ENCODE assay signal across 11 mouse cellular contexts in the genomic region with DNA sequence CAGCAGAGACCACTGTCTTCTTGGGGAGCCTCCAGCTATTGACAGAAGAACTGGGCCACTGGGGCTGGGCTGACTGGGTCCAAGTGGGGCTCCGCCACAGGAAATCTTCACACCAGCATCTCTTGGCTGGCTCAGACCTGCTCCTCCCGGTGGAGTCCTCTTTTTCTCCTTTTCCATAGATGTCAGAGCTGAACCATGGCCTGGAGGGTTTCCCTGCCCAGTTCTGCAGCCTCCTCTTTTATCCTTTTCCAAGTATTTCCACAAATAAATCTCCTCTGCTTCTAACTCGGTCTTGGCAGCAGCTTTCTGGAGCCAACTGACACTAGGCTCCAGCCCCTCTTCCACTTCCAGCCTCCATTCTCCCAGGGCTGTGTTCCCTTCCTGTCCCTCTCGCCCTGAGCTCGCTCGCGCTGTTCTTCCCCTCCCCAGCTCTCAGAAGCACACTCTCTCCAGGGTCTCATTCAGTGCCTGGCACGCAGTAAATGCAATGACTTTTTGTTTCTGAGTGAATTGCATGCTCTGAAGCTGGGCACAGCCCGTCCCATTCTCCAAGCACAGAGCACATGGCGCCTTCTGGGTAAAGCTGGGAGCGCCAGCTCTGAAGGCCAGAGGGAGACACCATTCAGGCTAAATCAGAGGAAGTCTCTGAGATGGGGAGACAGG. TPM values are rescaled to one million over a fixed set of nuclear protein-coding genes. Genes with fewer than 3 reads are reported as not detected.
DNase-seq lines count a peak whose midpoint lies in the region.
"Had no signal": no experiment of that assay in that cellular context is flagged by ENCODE, and none has a peak within 500 bp of the region (broad histone marks: within the 10 kb centered on the region; RNA-seq: fewer than 3 reads in every experiment).

No protein-coding gene starts in this region.

- peak; percentile 39 to 52 for DNase-seq in frontal cortex, postnatal 36 days (ENCODE audit: low spot score in 2 of 2)
- DNase-seq in frontal cortex, postnatal 10 days (ENCODE audit: low spot score in 2 of 2), result no peak
- peak; percentile 75 for DNase-seq in right cerebral cortex, adult 18-20 months
- no peak for DNase-seq in right cerebral cortex, postnatal 4 days
- peak; percentile 47 to 48 for DNase-seq in left cerebral cortex, adult 18-20 months (ENCODE audit: low spot score in 2 of 2)
- DNase-seq in embryo, embryonic 11 days, result no peak
- no peak for DNase-seq in kidney, adult 11 months
- DNase-seq: cerebellum, adult 9-10 months; kidney, postnatal 10 days; thymus, postnatal 25 days had no signal

RNA-seq across cellular contexts. Expression of gene Pla2g3, which starts 4.0 kb away (rescaled TPM):
- total RNA-seq in left cerebral cortex, adult 18-20 months (2021), result 1 to 10 TPM; 2.7 to 3.4 TPM
- total RNA-seq: CH12.LX had no signal

RNA-seq across cellular contexts. Expression of gene Inpp5j, which starts 20.5 kb away (rescaled TPM):
- 10 to 100 TPM; 51.9 to 53.4 TPM for total RNA-seq in left cerebral cortex, adult 18-20 months (2021)
- total RNA-seq: CH12.LX had no signal

RNA-seq across cellular contexts. Expression of gene Selenom, which starts 30.4 kb away (rescaled TPM):
- 100 to 1,000 TPM; 137 to 148 TPM for total RNA-seq in left cerebral cortex, adult 18-20 months (2021)

RNA-seq across cellular contexts. Expression of gene Rnf185, which starts 31.9 kb away (rescaled TPM):
- 10 to 100 TPM; 30.1 to 33.1 TPM for total RNA-seq in left cerebral cortex, adult 18-20 months (2021)

RNA-seq across cellular contexts. Expression of gene Smtn, which starts 56.3 kb away (rescaled TPM):
- total RNA-seq in left cerebral cortex, adult 18-20 months (2021), result 1 to 10 TPM; 6.0 to 6.5 TPM

Comparison
In these comparisons a context has a peak if more than half of its experiments do, and no peak if none do; other contexts are left out.
1. DNase-seq: peak in frontal cortex, postnatal 36 days (2 of 2), right cerebral cortex, adult 18-20 months (single experiment) and left cerebral cortex, adult 18-20 months (2 of 2); none in frontal cortex, postnatal 10 days (0 of 2), right cerebral cortex, postnatal 4 days (single experiment), embryo, embryonic 11 days (single experiment) and kidney, adult 11 months (single experiment).